Mouse (Mus musculus) spleen, adult 2 months (tissue): ENCODE data around the gene Tceanc2.

Experiments used
- CTCF ChIP-seq: fragments of 200-500 bp; IDR thresholded peaks from 2 replicates; pipeline ENCODE4 v1.5.1; 2011; ENCODE audit warnings: mild to moderate bottlenecking, inconsistent platforms; ENCODE audit not compliant: insufficient read depth, insufficient read length, insufficient replicate concordance; ENCODE audit errors: extremely low read depth
- POLR2A ChIP-seq: fragments of 200-500 bp; IDR thresholded peaks from 2 replicates; pipeline ENCODE4 v1.6.1; 2011; ENCODE audit warnings: low read depth, low read length, inconsistent platforms

GRCm38 (mm10) chr4:107127901-107128669 lies 50.8 kb downstream of the Tceanc2 start:
- no peak for TF ChIP-seq CTCF
- TF ChIP-seq POLR2A, result no peak
